Mouse (Mus musculus): Measurements from ENCODE around the gene Rbmxl2. TPM values are rescaled to one million over a fixed set of nuclear protein-coding genes. Genes with fewer than 3 reads are reported as not detected.

Gene Rbmxl2
- not detected for polyA plus RNA-seq (2017; shearing (Covaris generic))

DNA sequence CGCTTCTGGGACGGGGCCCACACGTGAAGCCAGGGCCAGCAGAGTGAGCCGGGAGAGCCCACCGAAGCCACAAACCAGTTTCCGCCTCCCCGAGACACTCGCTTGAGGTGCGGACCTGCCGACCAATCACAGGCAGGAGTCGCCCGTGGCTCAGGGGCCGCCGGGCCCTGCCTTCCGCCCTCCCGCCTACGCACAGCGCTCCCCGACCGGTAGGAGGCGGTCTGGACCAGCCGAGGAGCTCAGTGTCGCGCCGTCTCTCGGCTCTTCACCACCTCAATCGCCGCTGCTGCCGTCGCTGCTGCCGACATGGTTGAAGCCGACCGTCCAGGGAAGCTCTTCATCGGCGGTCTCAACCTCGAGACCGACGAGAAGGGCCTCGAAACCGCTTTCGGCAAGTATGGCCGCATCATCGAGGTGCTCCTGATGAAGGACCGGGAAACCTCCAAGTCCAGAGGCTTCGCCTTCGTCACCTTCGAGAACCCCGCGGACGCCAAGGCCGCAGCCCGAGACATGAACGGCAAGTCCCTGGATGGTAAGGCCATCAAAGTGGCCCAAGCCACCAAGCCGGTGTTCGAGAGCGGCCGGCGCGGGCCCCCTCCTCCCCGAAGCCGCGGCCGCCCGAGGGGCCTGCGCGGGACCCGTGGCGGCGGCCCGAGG is at the start of gene Rbmxl2:
Rbmxl2 (plus strand) TSS at position 242 of the 657 bp plus-strand sequence.

DNA sequence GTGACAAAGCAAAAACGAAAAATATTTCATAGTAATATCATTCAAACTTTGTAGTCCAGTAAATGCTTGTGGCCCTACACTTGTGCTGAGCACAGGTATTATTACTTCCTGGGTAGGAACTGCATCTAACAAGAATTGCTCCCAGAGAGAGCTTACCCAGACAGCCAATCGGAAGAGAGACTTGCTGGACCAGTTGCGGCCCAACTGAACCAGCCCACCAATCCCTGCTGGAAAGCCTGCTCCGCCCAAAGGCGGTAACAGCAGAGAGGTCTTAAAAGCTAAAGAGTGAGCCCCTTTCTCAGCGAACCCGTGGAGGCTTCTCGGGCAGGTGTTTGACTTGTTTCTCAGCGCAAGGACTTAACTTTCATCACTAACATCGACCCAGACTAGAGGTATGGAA is 42.6 kb upstream of the Rbmxl2 start, which contains the start of gene Nlrp14:
Nlrp14 (plus strand) TSS at position 301 of the 400 bp plus-strand sequence.

Other genes with a start within 250 kb of the Rbmxl2 start
- under 1 TPM in 1 of 2 experiments, not detected in 1; 0.04 TPM for gene Olfr6, start 245.5 kb upstream of the Rbmxl2 start, polyA plus RNA-seq (2017; shearing (Covaris generic))
- not detected for gene Olfr711, start 234.0 kb upstream of the Rbmxl2 start, polyA plus RNA-seq (2017; shearing (Covaris generic))
- gene Olfr2, start 203.4 kb upstream of the Rbmxl2 start, polyA plus RNA-seq (2017; shearing (Covaris generic)) = under 1 TPM in 1 of 2 experiments, not detected in 1; 0.38 TPM
- gene Olfr713, start 178.3 kb upstream of the Rbmxl2 start, polyA plus RNA-seq (2017; shearing (Covaris generic)) = not detected
- gene Olfr714, start 138.5 kb upstream of the Rbmxl2 start, polyA plus RNA-seq (2017; shearing (Covaris generic)) = not detected
- gene Olfr17, start 116.2 kb upstream of the Rbmxl2 start, polyA plus RNA-seq (2017; shearing (Covaris generic)) = under 1 TPM in 1 of 2 experiments, not detected in 1; 0.07 TPM
- under 1 TPM in 1 of 2 experiments, not detected in 1; 0.15 TPM for gene Olfr715b, start 99.1 kb upstream of the Rbmxl2 start, polyA plus RNA-seq (2017; shearing (Covaris generic))
- under 1 TPM; 0.06 to 0.18 TPM for gene Olfr715, start 78.4 kb upstream of the Rbmxl2 start, polyA plus RNA-seq (2017; shearing (Covaris generic))
- gene Olfr716, start 71.1 kb upstream of the Rbmxl2 start, polyA plus RNA-seq (2017; shearing (Covaris generic)) = 1 to 10 TPM in 1 of 2 experiments, not detected in 1; 1.4 TPM
- under 1 TPM; 0.11 to 0.44 TPM for gene Nlrp14, start 42.5 kb upstream of the Rbmxl2 start, polyA plus RNA-seq (2017; shearing (Covaris generic))
- under 1 TPM in 1 of 2 experiments, not detected in 1; 0.19 TPM for gene Syt9, start 161.3 kb downstream of the Rbmxl2 start, polyA plus RNA-seq (2017; shearing (Covaris generic))

Measured in inflammation-experienced regulatory T-cells (primary cell).